Mouse (Mus musculus): ENCODE results near the gene Ociad1.
"Not testable (repeated sequence)": the region's sequence is repeated elsewhere in the genome, so short reads cannot be mapped to it uniquely, and the experiment has no call there.

The Ociad1 gene

DNA sequence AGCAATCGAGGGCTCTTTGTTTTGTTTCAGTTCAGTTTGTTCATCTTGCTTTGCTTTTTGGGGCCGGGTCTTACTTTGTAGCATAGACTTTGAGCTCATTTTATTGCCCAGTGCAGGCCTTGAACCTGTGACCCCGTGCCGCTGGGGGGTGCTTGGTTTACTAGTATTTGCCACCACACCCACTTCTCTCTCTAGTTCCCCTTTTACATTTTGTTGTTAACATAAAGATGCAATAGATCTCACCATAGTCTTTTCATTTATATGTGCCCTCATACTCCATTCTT is 12.1 kb upstream of the Ociad1 start:
- DNase-seq (ENCODE audit: extremely low read depth, insufficient read length, low spot score) = no peak

DNA sequence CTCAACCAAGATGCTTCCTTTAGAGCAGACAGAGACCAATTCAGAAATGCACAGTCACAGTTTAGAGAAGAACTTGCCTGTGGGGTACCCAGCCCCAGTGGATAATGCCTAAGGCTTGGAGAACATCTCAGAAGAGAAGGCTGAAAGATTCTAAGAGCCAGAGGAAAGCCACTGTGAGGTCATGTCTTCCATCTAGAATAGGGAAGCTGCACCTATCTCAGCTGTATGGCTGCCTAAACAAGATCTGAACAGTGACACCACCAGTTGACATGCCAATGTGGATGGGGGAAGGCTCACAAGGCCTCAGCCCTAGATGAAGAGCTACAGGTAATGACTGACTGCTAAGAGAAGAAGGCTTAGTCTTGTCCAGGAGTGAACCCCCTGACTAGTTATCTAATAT is 8.5 kb upstream of the Ociad1 start:
- DNase-seq (ENCODE audit: extremely low read depth, insufficient read length, low spot score) = no peak

DNA sequence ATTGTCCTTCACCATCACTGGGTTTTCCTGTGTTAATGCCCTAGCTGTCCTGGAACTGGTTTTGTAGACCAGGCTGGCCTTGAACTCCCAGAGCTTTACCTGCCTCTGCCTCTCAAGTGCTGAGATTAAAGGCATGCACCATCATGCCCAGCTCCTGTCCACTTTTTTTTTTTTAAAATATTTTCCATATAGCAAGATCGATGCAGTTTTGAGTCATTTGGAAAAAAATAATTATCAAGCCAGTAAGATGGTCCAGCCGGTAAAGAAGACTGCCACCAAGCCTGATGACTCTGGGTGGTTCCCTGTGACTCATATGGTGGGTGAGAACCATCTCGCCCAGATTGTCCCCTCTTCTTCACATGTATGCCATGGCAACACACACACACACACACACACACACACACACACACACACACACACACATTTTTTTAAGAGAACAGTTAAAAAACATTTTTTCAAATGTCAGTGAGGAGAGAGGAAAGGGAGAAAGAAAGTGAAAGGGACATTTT is 7.1 kb upstream of the Ociad1 start:
- DNase-seq (ENCODE audit: extremely low read depth, insufficient read length, low spot score) = no peak

DNA sequence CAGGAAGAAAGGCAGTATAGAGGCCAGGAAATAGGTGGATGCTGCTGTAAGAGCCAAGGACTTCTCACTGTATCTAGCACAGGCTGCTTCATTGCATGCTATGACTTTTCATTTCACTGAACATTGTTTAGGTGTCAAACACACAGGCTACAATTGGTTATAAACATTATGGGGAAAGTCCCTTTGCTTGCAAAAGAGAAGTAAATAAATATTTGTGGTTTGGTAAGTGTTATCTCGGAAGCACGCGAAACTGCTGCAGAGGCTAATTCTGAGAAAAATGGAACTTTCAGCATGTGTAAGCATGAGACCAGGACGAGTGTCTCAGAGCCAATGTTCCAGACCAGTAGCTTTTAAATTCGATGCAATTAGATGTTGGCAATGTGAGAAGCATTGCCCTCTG is 6.0 kb upstream of the Ociad1 start:
- DNase-seq (ENCODE audit: extremely low read depth, insufficient read length, low spot score) = no peak

DNA sequence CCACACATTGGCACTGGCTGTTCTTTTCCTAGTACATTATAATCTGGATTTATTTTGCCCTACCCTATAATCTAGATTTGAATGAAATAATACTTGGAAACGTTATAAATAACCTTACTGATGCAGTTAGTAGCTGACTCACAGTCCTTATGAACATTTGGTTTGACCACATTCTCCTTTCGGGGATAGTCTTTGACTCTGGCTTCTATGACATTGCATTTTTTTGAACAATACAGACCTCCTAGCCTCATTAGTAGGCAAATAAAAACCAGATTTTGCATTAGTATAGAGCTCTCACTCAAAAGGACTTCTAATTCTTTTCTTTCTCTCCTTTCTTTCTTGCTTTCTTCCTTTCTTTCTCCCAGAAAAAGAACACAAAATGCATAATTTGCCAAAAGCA is 2.7 kb upstream of the Ociad1 start:
- DNase-seq (ENCODE audit: extremely low read depth, insufficient read length, low spot score) = no peak

DNA sequence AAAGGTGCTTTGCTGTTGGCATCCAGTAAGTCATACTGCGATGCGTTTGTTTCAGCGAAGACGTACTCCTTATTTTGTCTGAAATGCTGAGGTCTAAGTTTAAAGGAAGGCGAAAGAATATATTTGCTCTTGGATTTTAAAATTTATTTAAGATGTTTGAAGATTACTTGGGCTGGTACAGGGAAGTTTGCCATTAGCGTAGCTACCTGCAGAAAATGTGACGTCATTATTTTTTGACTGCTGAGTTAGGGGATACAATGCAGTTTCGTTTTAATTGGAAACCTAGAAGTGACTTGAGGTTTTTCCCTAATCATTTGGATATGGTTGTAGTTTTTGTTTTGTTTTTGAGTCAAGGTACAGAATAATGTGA is 859 bp downstream of the Ociad1 start:
- no peak for DNase-seq (ENCODE audit: extremely low read depth, insufficient read length, low spot score)

DNA sequence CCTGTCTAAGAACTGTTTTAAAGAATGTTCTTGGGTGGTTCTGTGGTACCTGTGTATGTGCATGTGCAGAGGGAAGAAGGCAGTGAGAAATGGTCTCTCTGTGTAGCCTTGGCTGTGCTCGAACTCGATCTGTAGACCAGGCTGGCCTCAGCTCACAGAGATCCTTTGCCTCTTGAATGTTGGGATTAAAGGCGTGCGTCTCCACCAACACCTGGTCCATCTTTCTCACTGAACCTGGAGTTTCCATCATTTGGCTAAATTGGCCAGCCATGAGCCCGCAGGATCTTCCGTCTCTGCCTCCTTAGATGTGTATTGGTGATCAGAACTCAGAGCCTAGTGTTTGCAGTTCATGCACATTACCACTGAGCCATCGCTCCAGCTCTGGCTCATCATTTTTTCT is 2.4 kb downstream of the Ociad1 start:
- DNase-seq (ENCODE audit: extremely low read depth, insufficient read length, low spot score) = no peak

DNA sequence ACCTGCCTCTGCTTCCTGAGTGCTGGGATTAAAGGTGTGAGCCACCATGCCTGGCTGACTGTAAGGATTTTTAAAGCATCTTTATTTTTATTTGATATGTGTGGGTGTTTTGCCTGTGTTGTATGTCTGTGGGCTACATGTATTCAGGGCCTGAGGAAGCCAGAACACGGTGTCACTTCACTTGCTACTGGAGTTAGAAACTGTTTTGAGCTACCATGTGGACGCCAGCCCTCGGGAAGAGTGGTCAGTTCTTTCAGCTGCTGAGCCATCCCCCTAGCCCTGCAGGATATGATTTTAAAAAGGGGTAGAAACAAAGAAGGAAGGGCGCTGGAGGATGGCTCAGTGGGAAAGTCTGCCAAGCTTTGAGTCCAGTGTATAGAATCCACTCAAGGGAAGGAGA is 3.3 kb downstream of the Ociad1 start:
- DNase-seq (ENCODE audit: extremely low read depth, insufficient read length, low spot score) = no peak

DNA sequence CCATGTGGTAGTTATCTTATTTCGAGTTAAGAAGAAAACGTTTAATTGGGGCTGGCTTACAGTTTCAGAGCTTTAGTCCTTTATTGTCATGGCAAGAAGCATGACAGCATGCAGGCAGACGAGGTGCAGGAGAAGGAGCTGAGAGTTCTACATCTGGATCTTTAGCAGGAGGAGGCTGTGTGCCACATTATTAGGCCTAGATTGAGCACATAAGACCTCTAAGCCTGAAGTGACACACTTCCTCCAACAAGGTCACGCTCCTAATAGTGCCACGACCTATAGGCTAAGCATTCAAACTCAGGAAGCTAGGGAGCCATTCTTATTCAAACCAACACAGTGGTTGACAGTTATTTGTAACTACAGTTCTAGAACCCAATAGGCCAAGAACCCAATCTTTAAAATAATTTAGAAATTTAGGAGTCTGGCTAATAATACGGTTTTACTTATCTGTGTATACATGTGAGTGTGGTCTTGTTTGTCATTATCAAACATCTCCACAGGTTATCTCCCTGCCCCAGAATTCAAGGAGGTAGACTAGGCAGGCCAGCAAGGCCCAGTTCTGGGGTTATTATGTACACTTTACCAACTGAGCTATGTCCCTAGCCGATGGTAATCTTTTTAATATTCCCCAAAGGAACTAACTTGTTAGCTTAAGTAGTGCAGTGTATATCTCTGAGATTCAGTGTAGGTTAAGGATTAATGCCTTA is 9.2 kb downstream of the Ociad1 start:
- no peak for DNase-seq (ENCODE audit: extremely low read depth, insufficient read length, low spot score)

DNA sequence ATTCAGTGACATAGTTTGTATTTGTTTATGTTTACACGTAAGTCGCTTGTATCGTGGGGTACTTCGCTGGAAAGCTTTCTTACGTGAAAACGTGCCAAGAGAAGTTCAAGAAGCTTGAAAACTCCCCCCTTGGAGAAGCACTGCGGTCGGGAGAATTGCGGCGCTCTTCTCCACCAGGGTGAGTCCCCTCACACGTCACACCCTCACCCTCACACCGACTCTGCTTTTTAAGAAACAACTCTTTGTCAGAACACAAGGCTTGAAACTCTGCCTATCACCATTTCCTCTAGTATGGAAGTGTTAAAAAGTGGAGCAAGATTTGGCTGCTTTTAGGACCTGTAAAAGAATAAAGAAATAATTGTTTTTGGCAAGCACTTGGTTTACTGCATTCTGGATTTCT is 11.9 kb downstream of the Ociad1 start:
- DNase-seq (ENCODE audit: extremely low read depth, insufficient read length, low spot score) = no peak

DNA sequence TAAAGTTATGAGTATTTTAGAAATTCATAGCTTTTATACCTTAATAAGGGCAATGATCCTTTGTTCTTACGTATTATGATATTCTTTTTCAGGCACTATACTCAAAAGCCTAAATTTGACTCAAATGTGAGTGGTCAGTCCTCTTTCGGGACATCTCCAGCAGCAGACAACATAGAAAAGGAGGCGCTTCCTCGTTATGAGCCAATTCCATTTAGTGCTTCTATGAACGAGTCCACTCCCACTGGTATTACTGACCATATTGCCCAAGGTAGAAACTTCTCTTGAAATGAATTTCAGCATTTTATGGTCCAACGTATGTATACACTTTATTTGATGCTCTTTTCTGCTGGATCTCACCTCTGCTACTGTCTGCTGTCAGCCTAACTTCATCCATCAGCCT is 13.9 kb downstream of the Ociad1 start:
- DNase-seq (ENCODE audit: extremely low read depth, insufficient read length, low spot score) = no peak

DNA sequence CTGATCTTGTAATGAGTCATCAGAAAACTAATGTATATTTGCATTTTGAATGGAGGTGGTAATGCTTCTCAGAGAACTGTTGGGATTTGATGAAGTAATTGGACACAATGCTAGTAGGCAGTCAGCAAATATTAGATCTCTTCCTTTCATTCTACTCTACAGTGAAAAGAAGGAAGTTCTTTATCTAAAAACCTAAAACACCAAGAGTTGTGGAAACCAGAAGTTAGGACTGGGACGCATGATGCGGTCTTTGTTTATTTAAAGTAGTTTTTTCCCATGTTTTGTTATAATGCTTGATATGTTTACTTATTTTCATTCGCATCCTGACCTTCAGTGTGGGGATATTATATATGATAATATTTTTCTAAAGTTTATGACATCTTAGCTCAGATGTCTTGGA is 14.7 kb downstream of the Ociad1 start:
- no peak for DNase-seq (ENCODE audit: extremely low read depth, insufficient read length, low spot score)

DNA sequence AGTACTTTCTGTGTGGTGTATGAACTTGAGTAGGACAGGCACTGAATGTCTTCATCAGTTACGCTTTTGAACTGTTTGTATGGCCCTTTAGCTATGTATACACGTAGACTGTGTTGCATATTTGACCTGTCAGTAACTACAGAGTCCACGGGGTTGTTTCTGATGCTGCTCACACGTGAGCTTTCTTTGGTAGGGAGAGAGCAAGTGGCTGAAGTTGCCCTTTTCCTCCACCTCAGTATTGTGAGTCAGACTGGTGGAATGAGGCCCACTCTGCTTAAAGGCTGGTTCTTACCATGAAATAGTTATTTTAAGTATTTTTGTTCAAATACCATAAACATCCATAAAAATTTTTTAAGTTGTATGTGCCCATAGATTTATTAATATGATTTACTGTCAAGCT is 16.9 kb downstream of the Ociad1 start:
- no peak for DNase-seq (ENCODE audit: extremely low read depth, insufficient read length, low spot score)

DNA sequence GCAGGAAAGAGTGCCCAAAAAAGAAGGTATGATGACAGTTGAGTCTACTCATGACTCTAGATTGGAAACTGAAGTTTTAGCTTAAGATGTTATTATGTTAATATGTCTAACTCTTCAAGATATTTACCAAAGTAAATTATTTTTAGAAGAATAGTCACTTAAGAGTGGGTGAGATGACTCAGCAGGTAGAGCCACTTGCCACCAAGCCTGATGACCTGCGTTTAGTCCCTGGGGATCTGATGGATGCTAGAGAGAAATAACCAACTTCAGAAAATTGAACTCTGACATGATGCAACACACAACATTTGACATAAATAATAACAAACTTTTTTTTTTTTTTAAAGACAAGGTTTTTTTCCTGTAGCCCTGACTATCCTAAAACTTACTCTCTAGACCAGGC is 17.8 kb downstream of the Ociad1 start:
- no peak for DNase-seq (ENCODE audit: extremely low read depth, insufficient read length, low spot score)

DNA sequence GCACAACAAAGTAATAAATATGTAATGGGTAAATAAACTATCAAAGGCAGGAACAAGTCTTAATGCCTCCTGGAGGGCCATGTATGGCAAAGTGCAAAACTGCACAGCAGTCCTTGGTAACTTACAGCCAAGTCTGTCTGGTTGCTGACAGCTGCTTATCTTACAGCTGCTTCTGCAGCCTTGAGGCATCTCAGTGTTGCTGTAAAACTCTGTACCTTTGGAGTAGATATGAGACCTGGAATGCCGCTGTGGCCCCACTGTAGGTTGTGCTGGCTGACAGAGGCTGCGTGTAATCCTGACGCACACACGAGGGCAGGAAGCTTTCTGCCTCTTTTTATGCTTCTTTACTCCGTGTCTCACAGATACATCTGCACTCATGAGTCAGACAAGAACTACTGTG is 18.9 kb downstream of the Ociad1 start:
- no peak for DNase-seq (ENCODE audit: extremely low read depth, insufficient read length, low spot score)

DNA sequence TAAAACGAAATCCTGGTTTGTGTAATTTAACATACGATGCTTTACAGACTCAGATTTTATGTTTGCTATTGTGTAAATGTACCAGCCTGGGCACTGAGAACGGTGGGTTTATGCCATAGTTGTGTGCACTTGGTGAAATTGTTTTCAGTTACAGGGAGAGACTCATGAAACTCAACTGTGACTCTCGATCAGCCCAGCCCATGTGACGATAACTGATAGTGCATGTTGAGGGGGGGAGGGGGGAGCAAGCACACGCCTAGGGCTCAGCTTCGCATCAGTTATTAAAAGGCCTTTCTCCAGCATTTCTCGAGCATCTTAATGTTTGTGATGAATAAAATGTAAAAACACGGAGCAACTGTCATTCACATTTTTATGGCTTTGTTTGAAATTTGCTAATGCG is 21.0 kb downstream of the Ociad1 start:
- no peak for DNase-seq (ENCODE audit: extremely low read depth, insufficient read length, low spot score)

DNA sequence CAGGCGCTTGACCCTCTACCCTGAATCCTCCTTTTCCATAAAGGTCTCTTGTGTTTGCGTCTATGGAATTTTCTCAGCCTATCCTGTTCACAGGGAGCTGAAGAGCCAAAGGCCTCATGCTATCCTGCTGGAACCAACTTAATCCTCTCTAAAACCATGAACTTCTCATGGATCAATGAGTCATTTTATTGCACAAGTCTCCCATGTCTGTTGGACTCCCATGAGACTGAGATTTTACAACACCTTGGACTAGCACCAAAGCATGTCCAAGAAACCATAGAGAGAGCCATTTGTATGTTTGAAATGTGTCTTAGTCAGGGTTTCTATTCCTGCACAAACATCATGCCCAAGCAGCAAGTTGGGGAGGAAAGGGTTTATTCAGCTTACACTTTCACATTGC is 22.1 kb downstream of the Ociad1 start:
- no peak for DNase-seq (ENCODE audit: extremely low read depth, insufficient read length, low spot score)

DNA sequence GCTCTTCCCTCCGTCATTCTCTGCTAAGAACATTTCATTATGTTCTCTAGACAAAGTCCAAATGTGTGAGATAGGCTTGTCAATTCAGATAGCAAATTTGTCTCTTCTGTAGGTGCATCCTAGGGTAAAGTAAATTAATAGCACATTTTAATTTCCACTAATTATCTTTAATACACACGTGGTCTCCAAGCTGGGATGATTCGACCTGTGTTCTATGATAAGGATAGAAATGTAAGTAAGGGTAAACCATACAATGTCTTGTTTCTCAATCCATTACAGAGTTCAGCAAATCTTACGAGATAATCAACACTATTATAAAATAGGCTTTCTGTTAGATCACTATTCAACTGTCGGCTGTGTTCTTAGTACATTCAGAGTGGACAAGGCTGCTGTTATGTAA is 26.7 kb downstream of the Ociad1 start:
- no peak for DNase-seq (ENCODE audit: extremely low read depth, insufficient read length, low spot score)

DNA sequence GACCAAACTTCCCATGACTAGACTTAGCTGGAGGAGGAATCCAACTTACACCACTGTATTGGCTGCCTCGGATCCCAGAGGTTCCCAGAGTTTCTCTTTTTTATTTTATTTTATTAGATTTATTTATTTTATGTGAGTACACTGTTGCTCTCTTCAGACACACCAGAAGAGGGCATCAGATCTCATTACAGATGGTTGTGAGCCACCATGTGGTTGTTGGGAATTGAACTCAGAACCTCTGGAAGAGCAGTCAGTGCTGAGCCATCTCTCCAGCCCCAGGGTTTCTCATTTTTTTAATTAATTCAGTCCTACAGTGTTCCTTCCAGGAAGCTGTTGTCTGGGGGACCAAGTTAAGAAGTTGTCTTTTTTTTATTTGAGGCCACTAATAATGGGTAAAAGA is 30.1 kb downstream of the Ociad1 start:
- not testable (repeated sequence) for DNase-seq (ENCODE audit: extremely low read depth, insufficient read length, low spot score)

DNA sequence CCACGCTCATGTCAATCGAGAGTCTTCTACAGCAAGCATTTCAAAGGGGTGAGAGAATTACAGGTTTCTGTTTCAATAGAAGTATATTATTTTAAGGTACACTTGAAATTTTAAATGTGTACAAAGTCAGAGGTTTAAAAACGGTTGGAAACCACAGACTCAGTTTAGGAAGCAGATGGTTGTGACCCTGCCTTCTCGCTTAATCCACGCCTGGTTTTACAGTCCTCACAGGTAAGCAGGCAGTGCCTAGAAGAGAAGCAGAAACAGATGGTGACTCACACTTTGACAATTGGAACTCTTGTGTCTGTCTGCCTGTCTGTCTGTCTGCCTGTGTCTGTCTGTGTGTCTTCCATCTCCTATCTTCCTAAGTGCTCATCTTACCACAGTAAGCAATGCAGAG is 31.0 kb downstream of the Ociad1 start:
- no peak for DNase-seq (ENCODE audit: extremely low read depth, insufficient read length, low spot score)

DNA sequence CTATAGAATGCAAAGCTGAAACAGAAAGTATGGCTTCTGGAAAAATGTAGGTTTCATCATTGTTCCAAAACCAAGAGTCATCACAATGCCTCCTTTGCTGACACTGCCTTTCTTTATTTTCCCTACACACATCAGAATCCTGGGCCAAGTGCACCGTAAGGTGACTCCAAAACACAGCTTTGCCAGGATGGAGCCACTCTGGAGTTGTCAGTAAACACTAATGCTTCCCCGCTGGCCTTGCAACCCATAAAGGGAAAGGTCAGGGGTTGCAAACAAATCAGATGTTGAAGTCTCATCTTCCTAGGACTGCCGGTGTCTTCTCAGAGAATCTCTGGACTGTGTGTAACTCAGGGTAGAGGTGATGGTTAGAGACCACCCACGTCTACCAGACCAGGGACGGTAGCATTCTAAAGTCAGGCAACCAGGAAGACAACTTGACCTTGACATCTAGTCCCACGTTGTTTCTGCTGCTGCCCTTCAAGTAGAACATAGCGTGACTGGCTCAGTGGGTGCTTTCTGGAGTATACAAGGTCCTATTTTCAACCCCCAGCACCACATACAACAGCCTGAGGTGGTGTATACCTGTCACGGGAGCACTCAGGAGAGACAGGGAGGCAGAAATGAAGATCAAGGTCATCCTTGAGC is 32.1 kb downstream of the Ociad1 start:
- no peak for DNase-seq (ENCODE audit: extremely low read depth, insufficient read length, low spot score)

DNA sequence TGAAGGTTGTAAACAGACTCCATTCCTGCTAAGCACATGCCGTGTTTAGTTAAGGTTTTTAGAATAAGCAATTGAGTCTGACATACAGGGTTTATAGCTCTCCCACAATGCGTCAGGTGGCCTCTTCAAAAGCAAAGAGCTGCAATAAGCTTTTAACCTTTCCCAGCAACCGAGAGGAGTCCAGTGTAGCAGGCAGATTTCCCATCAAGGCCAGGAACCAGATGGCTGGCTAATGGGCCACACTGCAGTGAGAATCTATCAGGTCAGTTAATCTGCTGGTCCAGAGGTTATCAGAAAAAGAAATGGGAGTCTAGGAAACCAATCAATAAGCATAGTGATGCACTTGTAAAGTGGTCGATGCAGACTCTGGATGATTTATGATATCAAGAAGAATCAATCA is 38.4 kb downstream of the Ociad1 start:
- DNase-seq (ENCODE audit: extremely low read depth, insufficient read length, low spot score) = no peak

DNA sequence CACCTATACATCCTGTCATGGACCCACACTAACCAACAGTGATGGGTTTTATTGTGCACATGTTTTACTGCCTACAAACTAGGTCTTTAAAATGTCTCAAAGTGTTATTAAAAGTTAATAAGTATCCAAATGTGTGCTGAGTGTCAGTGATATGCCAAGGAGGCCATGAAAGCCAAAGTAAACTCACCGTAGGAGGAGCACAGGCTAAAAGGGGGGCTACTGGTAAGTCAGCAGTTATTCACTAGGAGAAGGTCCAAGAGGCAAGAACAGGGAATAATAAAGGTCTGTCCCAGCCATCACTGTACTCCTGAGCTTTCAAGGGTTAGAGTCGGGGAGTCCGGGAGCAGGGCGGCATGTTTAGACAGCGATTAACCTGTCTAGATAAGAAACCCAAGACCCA is 43.9 kb downstream of the Ociad1 start:
- no peak for DNase-seq (ENCODE audit: extremely low read depth, insufficient read length, low spot score)
